Mouse (Mus musculus): ENCODE data around the gene 1500009L16Rik. TPM values are rescaled to one million over a fixed set of nuclear protein-coding genes. Genes with fewer than 3 reads are reported as not detected.
A peak's percentile ranks its signal among the peaks of the same experiment; 100 is the strongest.

The 1500009L16Rik gene
- 10 to 100 TPM; 15.2 to 18.9 TPM for total RNA-seq (2021)

DNA sequence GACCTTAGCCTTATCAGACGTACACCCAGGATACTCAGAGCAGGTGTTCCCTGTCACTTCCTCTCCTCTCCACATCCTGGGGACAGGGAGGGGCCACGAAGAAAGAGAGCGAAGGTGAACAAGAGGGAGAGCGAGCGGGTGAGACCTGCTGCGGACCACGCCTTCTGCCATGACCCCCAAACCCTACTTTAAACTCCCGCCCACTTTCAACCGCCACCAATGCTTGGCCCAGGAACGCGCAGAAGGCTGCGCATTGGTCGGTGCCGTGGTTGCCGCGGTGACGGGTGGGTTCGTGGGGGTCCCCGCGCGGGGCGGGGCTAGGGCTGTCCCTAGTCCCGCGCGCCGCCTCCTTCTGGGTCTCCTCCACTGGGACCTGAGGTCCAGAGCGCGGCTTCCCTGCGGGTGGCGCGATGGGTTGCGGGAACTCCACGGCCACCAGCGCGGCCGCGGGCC is at the start of gene 1500009L16Rik:
1500009L16Rik (plus strand) TSS at position 287 of the 453 bp plus-strand sequence.
- DNase-seq (ENCODE audit: extremely low spot score in 1 of 2, low spot score in 1 of 2): peak; percentile 44 to 57

GRCm38 (mm10) chr10:83681334-83681733 is 41.3 kb upstream of the 1500009L16Rik start:
- peak in 1 of 2 experiments; percentile 15 for DNase-seq (ENCODE audit: extremely low spot score in 1 of 2, low spot score in 1 of 2)

DNA sequence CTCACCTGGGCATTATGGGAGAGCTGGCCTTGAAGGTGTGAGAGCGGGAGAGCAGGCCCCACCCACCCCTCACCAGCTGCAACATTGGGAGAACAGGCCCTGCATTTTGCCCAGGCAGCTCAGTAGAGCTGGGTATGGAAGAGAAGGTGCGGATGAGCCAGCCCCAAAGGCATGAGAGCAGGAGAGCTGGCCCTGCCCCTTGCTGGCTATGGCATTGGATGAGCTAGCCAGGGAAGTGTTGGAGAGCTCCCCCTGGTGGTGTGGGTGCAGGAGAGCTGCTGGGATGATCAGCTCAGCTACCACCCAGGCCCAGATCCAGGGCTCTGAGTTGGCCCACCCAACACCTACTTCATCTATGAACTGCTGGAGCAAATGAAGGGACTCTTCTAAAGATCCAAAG is 34.5 kb upstream of the 1500009L16Rik start:
- peak in 1 of 2 experiments; percentile 38 for DNase-seq (ENCODE audit: extremely low spot score in 1 of 2, low spot score in 1 of 2)

DNA sequence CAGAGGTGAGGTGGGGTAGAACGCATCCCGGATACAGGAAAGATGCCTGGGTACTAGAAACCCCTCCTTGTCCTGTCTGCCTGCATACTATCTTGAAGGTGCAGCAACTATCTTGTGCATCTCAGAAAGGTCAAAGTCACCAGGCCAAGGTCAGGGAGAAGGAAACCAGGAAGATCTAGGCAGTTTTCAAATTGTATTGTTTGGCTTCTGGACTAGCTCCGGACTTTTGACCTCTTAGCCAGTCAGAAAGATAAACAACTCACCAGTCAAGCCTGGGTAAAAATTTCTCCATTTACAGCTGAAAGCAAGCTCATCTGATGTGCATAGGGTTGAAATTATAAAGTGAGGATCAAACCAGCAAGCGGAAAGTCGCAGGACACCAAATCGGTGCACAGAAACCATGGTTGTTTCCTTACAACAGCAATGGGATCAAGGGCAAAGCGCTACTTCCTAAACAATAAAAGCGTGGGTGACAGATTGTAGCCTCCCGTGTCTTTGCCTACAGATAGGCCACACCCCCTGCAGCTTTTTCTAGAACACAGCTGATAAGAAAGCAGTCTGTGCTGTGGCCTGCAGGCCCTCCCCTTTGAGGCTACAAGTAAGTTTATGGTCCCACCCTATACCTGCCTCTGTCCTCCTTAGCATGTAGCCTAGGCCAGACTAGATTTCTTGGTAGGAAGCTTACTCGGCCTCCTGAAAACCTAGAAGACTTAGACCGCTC is 30.3 kb upstream of the 1500009L16Rik start:
- DNase-seq (ENCODE audit: extremely low spot score in 1 of 2, low spot score in 1 of 2): no peak

GRCm38 (mm10) chr10:83696226-83696625 is 26.4 kb upstream of the 1500009L16Rik start:
- no peak for DNase-seq (ENCODE audit: extremely low spot score in 1 of 2, low spot score in 1 of 2)

DNA sequence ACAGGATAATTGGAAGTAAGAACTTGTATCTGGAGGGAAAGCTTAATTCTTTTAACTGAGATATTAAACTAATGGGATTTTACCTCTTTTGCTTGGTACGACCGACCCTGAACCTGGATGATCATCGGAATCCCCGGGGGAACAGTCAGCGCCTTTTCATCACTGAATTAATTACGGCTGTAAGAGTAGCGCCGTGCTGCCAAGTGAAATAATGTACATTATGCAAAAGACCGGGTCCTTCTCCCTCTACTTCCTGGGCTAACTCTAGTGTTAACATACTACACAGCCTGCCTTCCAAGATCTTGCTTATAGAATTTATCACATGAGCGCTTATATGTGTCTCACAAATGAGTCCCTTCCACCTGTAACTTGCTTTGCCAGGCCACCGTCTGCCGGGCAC is 16.0 kb upstream of the 1500009L16Rik start:
- DNase-seq (ENCODE audit: extremely low spot score in 1 of 2, low spot score in 1 of 2): no peak

DNA sequence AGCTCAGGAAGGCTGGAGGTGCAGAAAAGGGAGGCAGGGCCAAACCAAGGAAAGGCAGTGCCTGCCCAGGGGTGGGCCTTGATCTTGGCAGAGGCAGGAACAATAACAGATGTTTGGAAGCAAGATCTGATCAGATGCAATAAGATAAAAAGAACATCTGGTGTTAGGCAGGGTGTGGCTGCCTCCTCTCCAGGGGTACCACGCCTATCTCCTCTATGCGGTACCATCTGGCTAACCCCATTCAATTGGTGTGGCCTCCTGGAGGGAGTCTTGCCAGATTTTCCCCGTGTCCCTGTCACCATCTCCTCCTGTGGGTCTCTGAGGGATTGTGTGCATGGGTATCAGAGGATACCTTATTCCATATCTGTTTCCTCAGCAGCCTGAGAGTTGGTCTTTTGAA is 12.7 kb upstream of the 1500009L16Rik start:
- DNase-seq (ENCODE audit: extremely low spot score in 1 of 2, low spot score in 1 of 2): no peak

GRCm38 (mm10) chr10:83711769-83712168 is 10.9 kb upstream of the 1500009L16Rik start:
- no peak for DNase-seq (ENCODE audit: extremely low spot score in 1 of 2, low spot score in 1 of 2)

- DNase-seq (ENCODE audit: extremely low spot score in 1 of 2, low spot score in 1 of 2): no peak
These were observed 3.7 kb upstream of the 1500009L16Rik start for GRCm38 (mm10) chr10:83718855-83719474.

DNA sequence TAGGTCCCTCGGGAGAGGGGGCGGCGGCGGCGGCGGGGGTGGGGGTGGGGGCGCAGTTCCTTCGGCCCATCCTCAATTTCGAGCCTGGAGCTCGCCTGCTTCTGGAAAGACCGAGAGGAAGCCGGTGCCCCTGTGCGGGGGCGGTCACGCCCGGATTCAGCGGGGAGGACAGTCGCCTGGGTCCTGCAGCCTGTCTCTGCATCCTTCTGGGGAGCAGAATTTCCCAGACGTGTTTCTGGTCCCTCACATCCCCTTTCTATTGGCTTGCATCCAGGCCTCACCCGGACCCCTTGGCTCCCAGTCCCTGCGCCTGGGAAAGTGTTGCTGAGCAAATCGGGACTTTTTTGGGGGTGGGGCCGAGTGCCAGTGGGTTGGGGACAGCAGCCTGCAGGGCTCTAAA is 390 bp downstream of the 1500009L16Rik start:
- DNase-seq (ENCODE audit: extremely low spot score in 1 of 2, low spot score in 1 of 2): peak in 1 of 2 experiments; percentile 15

- DNase-seq (ENCODE audit: extremely low spot score in 1 of 2, low spot score in 1 of 2): no peak
These were observed 1.8 kb downstream of the 1500009L16Rik start for GRCm38 (mm10) chr10:83724351-83725059.

DNA sequence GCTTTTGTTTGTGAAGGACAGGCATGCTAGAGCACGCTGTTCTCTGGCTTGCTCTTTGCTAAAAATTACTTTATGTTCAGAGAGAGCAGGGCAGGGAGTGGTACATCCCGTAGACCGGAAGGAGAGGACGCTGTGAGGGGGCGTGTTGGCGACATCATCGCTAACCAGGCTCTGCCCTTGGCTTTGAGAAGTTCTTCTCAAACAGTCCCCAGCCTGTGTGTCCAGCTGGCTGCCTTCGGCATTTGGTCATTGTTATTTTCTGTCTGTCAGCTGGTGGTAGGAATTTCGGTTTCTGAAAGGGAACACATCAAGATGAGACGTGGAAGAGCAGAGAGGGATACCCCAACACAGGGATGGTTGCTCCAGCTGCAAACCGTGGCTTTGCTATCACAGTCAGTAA is 3.5 kb downstream of the 1500009L16Rik start:
- no peak for DNase-seq (ENCODE audit: extremely low spot score in 1 of 2, low spot score in 1 of 2)

DNA sequence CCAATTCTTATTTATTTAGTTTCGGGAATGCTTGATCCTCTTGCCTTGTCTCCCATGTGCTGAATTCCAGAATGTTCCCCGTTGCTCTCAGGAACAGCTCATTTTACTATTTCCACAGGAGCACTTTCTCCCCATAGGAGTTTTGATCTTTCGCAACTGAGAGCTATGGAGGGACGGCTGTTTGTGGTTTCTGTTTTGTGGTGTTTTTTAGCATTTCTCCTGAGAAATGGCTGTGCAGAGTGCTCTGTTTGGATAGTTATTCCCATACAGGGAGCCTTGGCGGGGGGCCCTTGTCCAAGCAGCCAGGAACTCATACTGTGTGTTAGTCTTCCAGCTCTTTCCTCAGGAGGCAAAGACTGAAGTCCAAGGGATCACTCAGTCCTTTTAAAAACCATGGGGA is 5.2 kb downstream of the 1500009L16Rik start:
- no peak for DNase-seq (ENCODE audit: extremely low spot score in 1 of 2, low spot score in 1 of 2)

DNA sequence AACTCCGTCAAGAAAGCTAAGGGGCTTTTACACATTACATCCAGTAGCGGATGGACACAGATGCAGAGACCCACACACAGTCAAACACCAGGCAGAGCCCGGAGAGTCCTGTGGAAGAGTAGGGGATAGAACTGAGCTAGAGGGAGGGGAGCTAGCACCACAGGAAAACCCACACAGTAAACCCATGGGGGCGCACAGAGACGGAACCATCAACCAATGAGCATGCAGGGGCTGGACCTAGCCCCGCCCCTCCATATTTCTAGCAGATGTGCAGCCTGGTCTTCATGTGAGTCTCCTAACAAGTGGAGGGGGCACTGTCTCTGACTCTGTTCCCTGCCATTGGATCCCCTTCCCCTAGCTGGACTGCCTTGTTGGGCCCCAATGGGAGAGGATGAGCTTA is 5.9 kb downstream of the 1500009L16Rik start:
- no peak for DNase-seq (ENCODE audit: extremely low spot score in 1 of 2, low spot score in 1 of 2)

DNA sequence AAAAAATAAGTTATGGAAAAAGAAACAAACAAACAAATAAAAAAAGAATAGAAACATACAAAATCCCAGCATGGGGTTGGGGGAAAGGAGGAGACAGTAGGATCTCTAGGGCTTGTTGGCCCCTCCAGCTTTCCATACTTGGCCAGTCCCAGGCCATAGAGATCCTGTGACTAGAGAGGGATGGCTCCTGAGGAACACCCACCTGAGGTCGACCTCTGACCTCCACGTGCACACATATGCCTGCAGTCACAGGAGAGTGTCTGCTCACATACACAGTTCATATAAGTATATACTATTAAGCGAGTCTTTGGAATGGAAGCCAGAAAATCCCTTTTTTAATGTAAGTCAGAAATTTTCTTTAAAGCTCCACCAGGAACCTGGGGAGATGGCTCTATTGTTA is 6.4 kb downstream of the 1500009L16Rik start:
- DNase-seq (ENCODE audit: extremely low spot score in 1 of 2, low spot score in 1 of 2): no peak

DNA sequence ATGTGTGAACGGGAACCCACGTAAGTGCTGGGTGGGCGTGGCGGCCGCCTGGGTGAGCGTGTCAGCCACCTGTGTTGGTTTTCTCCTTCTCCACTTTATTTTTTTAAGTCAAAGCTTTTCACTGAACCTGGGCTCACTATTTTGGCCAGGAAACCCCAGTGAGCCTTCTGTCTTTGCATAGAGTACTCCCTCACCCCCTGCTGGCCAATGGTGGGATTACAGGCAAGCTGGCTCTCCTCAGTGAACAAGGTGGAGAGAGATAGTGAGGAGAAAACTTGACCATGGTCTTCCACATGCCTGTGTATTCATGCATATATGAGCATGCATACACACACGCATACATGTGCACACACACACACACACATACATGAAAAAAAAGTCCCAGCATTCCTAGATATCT is 6.8 kb downstream of the 1500009L16Rik start:
- DNase-seq (ENCODE audit: extremely low spot score in 1 of 2, low spot score in 1 of 2): peak; percentile 91 to 100

DNA sequence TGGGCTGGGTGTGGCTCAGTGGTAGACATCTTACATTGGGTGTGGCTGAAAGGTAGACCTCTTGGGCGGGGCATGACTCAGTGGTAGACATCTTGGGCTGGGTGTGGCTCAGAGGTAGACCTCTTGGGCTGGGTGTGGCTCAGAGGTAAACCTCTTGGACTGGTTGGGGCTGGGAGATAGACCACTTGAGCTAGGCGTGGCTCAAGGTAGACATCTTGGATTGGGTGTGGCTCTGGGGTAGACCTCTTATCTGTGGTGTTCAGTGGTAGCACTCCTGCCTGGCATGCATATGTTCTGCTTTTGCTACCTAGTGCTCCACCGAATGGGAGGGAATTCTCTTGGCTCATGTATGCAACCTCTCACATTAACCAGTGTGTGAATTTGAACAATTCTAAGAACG is 11.1 kb downstream of the 1500009L16Rik start:
- no peak for DNase-seq (ENCODE audit: extremely low spot score in 1 of 2, low spot score in 1 of 2)

GRCm38 (mm10) chr10:83738996-83739655 is 16.5 kb downstream of the 1500009L16Rik start:
- no peak for DNase-seq (ENCODE audit: extremely low spot score in 1 of 2, low spot score in 1 of 2)

DNA sequence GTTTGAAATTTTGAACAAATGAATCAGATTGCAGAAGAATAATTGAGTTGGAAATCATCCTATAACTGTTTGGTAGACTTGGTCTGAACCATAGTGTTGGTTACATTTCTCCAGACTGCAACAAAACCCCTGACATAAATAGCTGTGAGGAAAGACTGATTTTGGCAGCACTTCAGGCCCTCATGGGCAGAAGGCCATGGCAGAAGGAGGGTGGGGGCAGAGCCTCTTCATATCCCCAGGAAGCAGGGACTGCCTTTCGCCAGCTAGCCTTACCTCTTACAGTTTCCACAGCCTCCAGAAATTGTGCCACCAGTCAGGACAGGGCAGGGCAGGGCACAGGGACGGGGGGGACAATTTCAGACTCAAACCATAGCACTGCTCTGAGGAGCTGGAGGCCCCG is 22.0 kb downstream of the 1500009L16Rik start:
- no peak for DNase-seq (ENCODE audit: extremely low spot score in 1 of 2, low spot score in 1 of 2)

DNA sequence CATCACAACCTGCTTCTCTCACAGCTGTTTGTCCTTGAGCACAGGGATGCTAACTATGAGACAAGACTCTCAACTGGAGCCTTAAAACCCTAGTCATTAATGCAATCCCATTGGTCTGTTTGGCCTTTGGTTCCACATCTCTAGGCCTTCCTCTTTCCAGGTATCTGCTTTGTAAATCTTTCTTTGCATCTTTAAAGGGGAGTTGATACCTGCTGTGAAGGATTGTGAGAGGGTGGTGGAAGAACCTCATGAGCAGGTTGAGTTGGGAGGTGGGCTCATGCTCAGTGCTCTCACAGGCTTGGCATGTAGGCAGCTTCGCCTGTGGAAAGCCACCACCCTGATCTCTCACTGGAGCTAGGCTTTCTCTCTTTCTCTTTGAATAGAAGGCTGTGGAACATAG is 30.4 kb downstream of the 1500009L16Rik start:
- DNase-seq (ENCODE audit: extremely low spot score in 1 of 2, low spot score in 1 of 2): no peak
